9 mouse cellular contexts compared by ENCODE assay signal in genomic region chr5:150051828-150052227, GRCm38 (mm10). TPM values are rescaled to one million over a fixed set of nuclear protein-coding genes. Genes with fewer than 3 reads are reported as not detected.
A peak's percentile ranks its signal among the peaks of the same experiment; 100 is the strongest.
DNase-seq lines count a peak whose midpoint lies in the region; ATAC-seq and TF ChIP-seq lines count a peak whose summit lies in the region.
"Had no signal": no experiment of that assay in that cellular context is flagged by ENCODE, and none has a peak within 500 bp of the region (broad histone marks: within the 10 kb centered on the region; RNA-seq: fewer than 3 reads in every experiment).

No protein-coding gene starts in this region.

- DNase-seq in heart, postnatal 10 days = peak; percentile 20 to 42
- peak; percentile 68 for DNase-seq in right cerebral cortex, postnatal 4 days
- DNase-seq in right cerebral cortex, postnatal 36 days (ENCODE audit: low spot score in 2 of 2) = no peak
- DNase-seq in c-Kit-positive CD71-positive TER-119-negative erythroid progenitor cells, embryonic 14.5 days (ENCODE audit: low read depth) = peak; percentile 11
- peak; percentile 23 to 58 for DNase-seq in layer of hippocampus, postnatal 25 days (ENCODE audit: extremely low spot score in 1 of 2, low spot score in 1 of 2)
- DNase-seq in stomach, postnatal 0 days (ENCODE audit: low spot score) = peak; percentile 37
- DNase-seq in frontal cortex, postnatal 25 days (ENCODE audit: low spot score in 2 of 2) = no peak

- peak; percentile 66 for TF ChIP-seq CTCF in stomach, postnatal 0 days (IDR thresholded peaks at IDR 0.05; ENCODE audit: low read depth)

- no peaks in the 10 kb centered on the region for H3K36me3 ChIP-seq in heart, embryonic 11.5 days (ENCODE audit: control insufficient read depth, insufficient read depth, low read length)
- H3K36me3 ChIP-seq in stomach, postnatal 0 days (ENCODE audit: control insufficient read depth, insufficient read depth, low read length) = no peaks in the 10 kb centered on the region
- H3K36me3 ChIP-seq: embryonic facial prominence, embryonic 13.5 days had no signal

- 51% methylated on average over 5 of the region's 5 CpGs for WGBS in heart, embryonic 11.5 days (ENCODE audit: insufficient replicate concordance)
- 63% methylated on average over 5 of the region's 5 CpGs for WGBS in stomach, postnatal 0 days

- H3K4me2 ChIP-seq in heart, embryonic 11.5 days = no peak overlapping the region
- H3K4me2 ChIP-seq in stomach, postnatal 0 days (replicated peaks; ENCODE audit: low read depth) = no peak overlapping the region
- H3K4me2 ChIP-seq: embryonic facial prominence, embryonic 13.5 days had no signal

- H3K9ac ChIP-seq in heart, embryonic 11.5 days (ENCODE audit: low read depth, low read length) = no peak overlapping the region
- no peak overlapping the region for H3K9ac ChIP-seq in stomach, postnatal 0 days (ENCODE audit: low read length)
- H3K9ac ChIP-seq: embryonic facial prominence, embryonic 13.5 days had no signal

- H3K4me3 ChIP-seq in heart, embryonic 11.5 days (ENCODE audit: low read depth, low read length) = no peak overlapping the region
- H3K4me3 ChIP-seq in stomach, postnatal 0 days (ENCODE audit: low read depth, low read length) = no peak overlapping the region
- H3K4me3 ChIP-seq: embryonic facial prominence, embryonic 13.5 days had no signal

- no peak for TF ChIP-seq EP300 in stomach, postnatal 0 days (optimal IDR thresholded peaks at IDR 0.05)

- no peaks in the 10 kb centered on the region for H3K9me3 ChIP-seq in heart, embryonic 11.5 days (replicated peaks; ENCODE audit: control insufficient read depth, low read length)
- H3K9me3 ChIP-seq in stomach, postnatal 0 days (ENCODE audit: control insufficient read depth, low read length) = no peaks in the 10 kb centered on the region
- H3K9me3 ChIP-seq: embryonic facial prominence, embryonic 13.5 days had no signal

- no peak for ATAC-seq in heart, embryonic 11.5 days (replicated peaks; ENCODE audit: insufficient number of reproducible peaks, low FRiP score, low TSS enrichment)
- no peak for ATAC-seq in stomach, postnatal 0 days (ENCODE audit: low FRiP score, low TSS enrichment)

- H3K27me3 ChIP-seq in heart, embryonic 11.5 days (ENCODE audit: control insufficient read depth, insufficient read depth, low read length) = no peaks in the 10 kb centered on the region
- no peaks in the 10 kb centered on the region for H3K27me3 ChIP-seq in stomach, postnatal 0 days (ENCODE audit: control insufficient read depth, insufficient read depth, low read length)
- H3K27me3 ChIP-seq: embryonic facial prominence, embryonic 13.5 days had no signal

- H3K27ac ChIP-seq in heart, embryonic 11.5 days (ENCODE audit: low read depth, low read length) = no peak overlapping the region
- H3K27ac ChIP-seq in stomach, postnatal 0 days (replicated peaks) = no peak overlapping the region
- H3K27ac ChIP-seq: embryonic facial prominence, embryonic 13.5 days had no signal

- H3K4me1 ChIP-seq in heart, embryonic 11.5 days (ENCODE audit: control insufficient read depth, insufficient read depth, low read length) = no peaks in the 10 kb centered on the region
- H3K4me1 ChIP-seq in stomach, postnatal 0 days (replicated peaks; ENCODE audit: control insufficient read depth, insufficient read depth) = no peaks in the 10 kb centered on the region
- H3K4me1 ChIP-seq: embryonic facial prominence, embryonic 13.5 days had no signal

- intact Hi-C loops in heart, postnatal 10 days (cut with DNase I) = no loop called here

RNA-seq across cellular contexts. Expression of gene Rxfp2, which starts 33.4 kb away (rescaled TPM):
- total RNA-seq in heart, postnatal 10 days (2021) = not detected
- 0.37 and 0.62 TPM in 2 replicates for polyA plus RNA-seq in heart, embryonic 11.5 days (2014; fragmentation: Nextera tagmentation; extraction: Ambion mirVana)
- total RNA-seq in layer of hippocampus, postnatal 25 days (2021) = not detected
- 0.06 and 0.15 TPM in 2 replicates for polyA plus RNA-seq in stomach, postnatal 0 days (2015; fragmentation: Nextera tagmentation; extraction: Ambion mirVana)

Comparison
In these comparisons a context has a peak if more than half of its experiments do, and no peak if none do; other contexts are left out.
1. DNase-seq: peak in heart, postnatal 10 days (2 of 2), right cerebral cortex, postnatal 4 days (single experiment), c-Kit-positive CD71-positive TER-119-negative erythroid progenitor cells, embryonic 14.5 days (single experiment), layer of hippocampus, postnatal 25 days (2 of 2) and stomach, postnatal 0 days (single experiment); none in right cerebral cortex, postnatal 36 days (0 of 2) and frontal cortex, postnatal 25 days (0 of 2).